Mouse (Mus musculus) MEL (cell line): Measurements from ENCODE around the gene Golph3l.

Experiments used
- CTCF ChIP-seq, 3 experiments: IDR thresholded peaks in 2 of 3; conservative IDR thresholded peaks in 1 of 3; 2 replicates each; pipeline ENCODE4 v1.5.1; 2011 to 2012; ENCODE audit warnings: low read length in 3 of 3, low read depth in 2 of 3, mild to moderate bottlenecking in 2 of 3, improper control_type of control experiment in 1 of 3, inconsistent platforms in 1 of 3, mixed read lengths in 1 of 3, moderate library complexity in 1 of 3; ENCODE audit not compliant: control insufficient read depth in 1 of 3, insufficient read depth in 1 of 3, poor library complexity in 1 of 3, severe bottlenecking in 1 of 3
- POLR2A ChIP-seq, 2 experiments: IDR thresholded peaks; 2 replicates each; pipeline ENCODE4 v1.6.1; 2011 to 2012; ENCODE audit warnings: low read length in 2 of 2, mild to moderate bottlenecking in 2 of 2, control low read depth in 1 of 2, improper control_type of control experiment in 1 of 2, low read depth in 1 of 2, moderate library complexity in 1 of 2; ENCODE audit not compliant: control insufficient read depth in 1 of 2, insufficient read depth in 1 of 2, poor library complexity in 1 of 2
- ZMIZ1 ChIP-seq: IDR thresholded peaks from 2 replicates; pipeline ENCODE4 v1.6.1; 2012; ENCODE audit warnings: low read depth, mild to moderate bottlenecking, inconsistent platforms, low read length, improper control_type of control experiment, moderate library complexity

- TF ChIP-seq POLR2A (IDR thresholded peaks at IDR 0.05; ENCODE audit: control insufficient read depth in 1 of 2, insufficient read depth in 1 of 2, low read depth in 1 of 2, low read length in 2 of 2, poor library complexity in 1 of 2) = no peak
- TF ChIP-seq CTCF (IDR thresholded peaks at IDR 0.05 in 2 of 3, conservative IDR thresholded peaks at IDR 0.05 in 1 of 3; ENCODE audit: control insufficient read depth in 1 of 3, insufficient read depth in 1 of 3, low read depth in 2 of 3, low read length in 3 of 3, poor library complexity in 1 of 3, severe bottlenecking in 1 of 3) = no peak
- TF ChIP-seq ZMIZ1 = no peak
Observed at GRCm38 (mm10) chr3:95668026-95668425, 79.3 kb downstream of the Golph3l start.
